Mouse (Mus musculus) embryonic facial prominence, embryonic 13.5 days (tissue): ENCODE data around the gene Mrpl4. TPM values are rescaled to one million over a fixed set of nuclear protein-coding genes. Genes with fewer than 3 reads are reported as not detected.
A peak's percentile ranks its signal among the peaks of the same experiment; 100 is the strongest.
"Not testable (repeated sequence)": the region's sequence is repeated elsewhere in the genome, so short reads cannot be mapped to it uniquely, and the experiment has no call there.

ENCODE experiments used
- ATAC-seq: fragments of 200-750 bp; cut with Nextera tagmentation; 2 replicates; pipeline ENCODE4 v1.8.0; 2017; ENCODE audit warnings: low read depth; ENCODE audit not compliant: insufficient number of reproducible peaks, insufficient read depth, low FRiP score, low TSS enrichment
- H3K27ac ChIP-seq: fragments of 300-500 bp; sonication (generic); 2 replicates; pipeline ENCODE4 v1.5.1; 2015; ENCODE audit warnings: moderate library complexity, mild to moderate bottlenecking, inconsistent platforms
- H3K27me3 ChIP-seq: fragments of 300-500 bp; sonication (generic); 2 replicates; pipeline ENCODE4 v1.6.1; 2015; ENCODE audit warnings: mild to moderate bottlenecking, inconsistent platforms
- H3K36me3 ChIP-seq: fragments of 300-500 bp; sonication (generic); 2 replicates; pipeline ENCODE4 v1.6.1; 2015; ENCODE audit warnings: mild to moderate bottlenecking, inconsistent platforms
- H3K4me1 ChIP-seq: fragments of 300-500 bp; sonication (generic); 2 replicates; pipeline ENCODE4 v1.6.1; 2015; ENCODE audit warnings: inconsistent platforms
- H3K4me2 ChIP-seq: fragments of 300-500 bp; sonication (generic); 2 replicates; pipeline ENCODE4 v1.6.1; 2015; ENCODE audit warnings: moderate library complexity, mild to moderate bottlenecking, inconsistent platforms
- H3K4me3 ChIP-seq: fragments of 300-500 bp; sonication (generic); 2 replicates; pipeline ENCODE4 v1.5.1; 2015; ENCODE audit warnings: mild to moderate bottlenecking, inconsistent platforms
- H3K9ac ChIP-seq: fragments of 300-500 bp; sonication (generic); 2 replicates; pipeline ENCODE4 v1.6.1; 2015; ENCODE audit warnings: mild to moderate bottlenecking, inconsistent platforms
- H3K9me3 ChIP-seq: fragments of 300-500 bp; sonication (generic); 2 replicates; pipeline ENCODE4 v1.6.1; 2016; ENCODE audit warnings: inconsistent platforms
- whole genome bisulfite sequencing: fragments of 180-500 bp; shearing (Covaris S2); methylation state at CpG from one replicate; pipeline ENCODE4 v1.1.7; 2015; ENCODE audit warnings: mixed read lengths; 5-methylcytosine and 5-hydroxymethylcytosine counted together
- polyA plus RNA-seq: library from polyadenylated mRNA; unstranded; fragments of >200 nt; fragmentation: Nextera tagmentation; extraction: Ambion mirVana; gene quantifications from 2 replicates; pipeline ENCODE4 v1.2.1, GENCODE M21; 2015

Gene Mrpl4
- polyA plus RNA-seq, 1 experiment from 2014 or later, result 142 TPM

DNA sequence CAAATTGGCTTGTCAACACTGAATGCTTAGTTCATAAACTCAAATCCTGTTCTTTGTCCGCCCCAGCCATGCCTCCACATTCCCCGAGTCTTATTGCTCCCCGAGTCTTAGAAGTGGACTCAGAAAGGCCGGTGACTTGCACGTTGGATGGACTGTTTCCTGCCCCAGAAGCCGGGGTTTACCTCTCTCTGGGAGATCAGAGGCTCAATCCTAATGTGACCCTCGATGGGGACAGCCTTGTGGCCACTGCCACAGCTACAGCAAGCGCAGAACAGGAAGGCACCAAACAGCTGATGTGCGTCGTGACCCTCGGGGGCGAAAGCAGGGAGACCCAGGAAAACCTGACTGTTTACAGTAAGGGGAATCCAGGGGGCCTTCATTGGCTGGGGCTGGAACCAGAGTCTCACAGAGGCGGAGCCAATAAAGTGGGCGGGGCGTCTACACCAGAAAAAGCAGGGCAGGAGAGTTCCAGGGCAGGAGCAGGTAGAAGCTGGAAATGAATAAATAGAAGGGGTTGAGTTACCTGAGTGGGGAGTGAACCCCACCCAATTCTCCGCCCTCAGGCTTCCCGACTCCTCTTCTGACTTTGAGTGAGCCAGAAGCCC, 32.0 kb downstream of the Mrpl4 start:
- Histone ChIP-seq H3K4me2 (no peak overlapping the region), H3K27me3 (peaks cover 97% of the 10 kb centered on the region), H3K4me1 (peaks cover 64% of the 10 kb centered on the region), H3K9me3 (0 out of 2 replicates have a peak, but pooled peaks cover 7% of the 10 kb centered on the region), H3K9ac (no peak overlapping the region), H3K36me3 (no peaks in the 10 kb centered on the region), H3K27ac (no peak overlapping the region), H3K4me3 (no peak overlapping the region)
- WGBS, result 3% methylated on average over 17 of the region's 17 CpGs
- no peak for ATAC-seq

DNA sequence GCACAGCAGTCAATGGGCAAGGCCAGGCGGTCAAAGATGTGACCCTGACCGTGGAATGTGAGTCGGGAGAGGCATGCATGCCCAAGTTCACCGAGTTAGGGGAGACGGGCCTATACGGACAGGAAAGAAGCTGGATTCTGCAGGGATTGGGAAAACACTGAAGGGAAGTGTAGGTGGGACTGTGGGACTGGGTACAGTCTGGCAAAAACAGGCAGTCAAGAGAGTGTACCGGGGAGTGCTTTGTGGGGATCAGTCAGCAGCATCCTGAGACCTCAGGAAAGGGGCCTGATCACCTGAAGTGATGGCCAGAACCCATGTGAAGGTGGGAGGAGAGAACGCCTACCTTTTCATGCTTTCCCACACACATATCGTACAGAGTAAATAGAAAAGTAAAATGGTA, 33.0 kb downstream of the Mrpl4 start:
- no peaks in the 10 kb centered on the region for H3K36me3 ChIP-seq
- no peak for ATAC-seq
- 0 out of 2 replicates have a peak, but pooled peaks cover 7% of the 10 kb centered on the region for H3K9me3 ChIP-seq
- H3K27me3 ChIP-seq, result peaks cover 97% of the 10 kb centered on the region
- no peak overlapping the region for H3K9ac ChIP-seq
- peak overlapping the region; percentile 7; the same call in 1 of the 2 replicates for H3K4me3 ChIP-seq
- 17% methylated on average over 9 of the region's 9 CpGs for WGBS
- no peak overlapping the region for H3K4me2 ChIP-seq
- no peak overlapping the region for H3K27ac ChIP-seq
- H3K4me1 ChIP-seq, result peaks cover 55% of the 10 kb centered on the region

DNA sequence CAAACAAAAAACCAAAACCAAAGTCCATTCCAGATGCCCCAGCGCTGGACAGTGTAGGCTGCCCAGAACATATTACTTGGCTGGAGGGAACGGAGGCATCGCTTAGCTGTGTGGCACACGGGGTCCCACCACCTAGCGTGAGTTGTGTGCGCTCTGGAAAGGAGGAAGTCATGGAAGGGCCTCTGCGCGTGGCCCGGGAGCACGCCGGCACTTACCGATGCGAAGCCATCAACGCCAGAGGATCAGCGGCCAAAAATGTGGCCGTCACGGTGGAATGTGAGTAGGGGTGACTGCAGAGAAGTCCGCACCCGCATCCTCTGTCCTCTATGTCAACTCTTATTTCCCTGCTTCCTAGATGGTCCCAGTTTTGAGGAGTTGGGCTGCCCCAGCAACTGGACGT, 33.6 kb downstream of the Mrpl4 start:
- H3K27me3 ChIP-seq, result peaks cover 96% of the 10 kb centered on the region
- H3K36me3 ChIP-seq, result no peaks in the 10 kb centered on the region
- H3K4me2 ChIP-seq, result no peak overlapping the region; the same call in 1 of the 2 replicates
- 0 out of 2 replicates have a peak overlapping the region, but pooled peaks have one; percentile 32 for H3K9ac ChIP-seq
- no peak for ATAC-seq
- H3K4me3 ChIP-seq, result peak overlapping the region; percentile 47; the same call in 1 of the 2 replicates
- 9% methylated on average over 20 of the region's 20 CpGs for WGBS
- H3K4me1 ChIP-seq, result peaks cover 49% of the 10 kb centered on the region
- H3K27ac ChIP-seq, result no peak overlapping the region
- H3K9me3 ChIP-seq, result 0 out of 2 replicates have a peak, but pooled peaks cover 7% of the 10 kb centered on the region

GRCm38 (mm10) chr9:21036666-21037065, 34.1 kb downstream of the Mrpl4 start:
- Histone ChIP-seq H3K4me3 (peak overlapping the region; percentile 47), H3K36me3 (no peaks in the 10 kb centered on the region), H3K27me3 (peaks cover 91% of the 10 kb centered on the region), H3K9me3 (0 out of 2 replicates have a peak, but pooled peaks cover 7% of the 10 kb centered on the region), H3K9ac (0 out of 2 replicates have a peak overlapping the region, but pooled peaks have one; percentile 62), H3K27ac (no peak overlapping the region), H3K4me1 (peaks cover 44% of the 10 kb centered on the region), H3K4me2 (peak overlapping the region; percentile 71)
- no peak for ATAC-seq
- 2% methylated on average over 22 of the region's 22 CpGs for WGBS

DNA sequence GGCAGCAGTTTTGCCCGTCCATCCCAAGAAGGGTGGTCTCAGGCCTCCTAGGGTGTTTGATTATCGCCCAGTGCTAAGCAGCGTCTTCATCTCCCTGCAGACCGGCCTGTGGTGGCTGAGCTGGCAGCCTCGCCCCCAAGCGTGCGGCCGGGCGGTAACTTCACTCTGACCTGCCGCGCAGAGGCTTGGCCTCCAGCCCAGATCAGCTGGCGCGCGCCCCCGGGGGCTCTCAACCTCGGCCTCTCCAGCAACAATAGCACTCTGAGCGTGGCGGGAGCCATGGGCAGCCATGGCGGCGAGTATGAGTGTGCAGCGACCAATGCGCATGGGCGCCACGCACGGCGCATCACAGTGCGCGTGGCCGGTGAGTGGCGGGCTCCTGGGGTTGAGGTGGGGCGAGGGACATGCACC, 34.9 kb downstream of the Mrpl4 start:
- Histone ChIP-seq H3K4me1 (peaks cover 36% of the 10 kb centered on the region), H3K9ac (peak overlapping the region; percentile 62)
- ATAC-seq, result no peak

DNA sequence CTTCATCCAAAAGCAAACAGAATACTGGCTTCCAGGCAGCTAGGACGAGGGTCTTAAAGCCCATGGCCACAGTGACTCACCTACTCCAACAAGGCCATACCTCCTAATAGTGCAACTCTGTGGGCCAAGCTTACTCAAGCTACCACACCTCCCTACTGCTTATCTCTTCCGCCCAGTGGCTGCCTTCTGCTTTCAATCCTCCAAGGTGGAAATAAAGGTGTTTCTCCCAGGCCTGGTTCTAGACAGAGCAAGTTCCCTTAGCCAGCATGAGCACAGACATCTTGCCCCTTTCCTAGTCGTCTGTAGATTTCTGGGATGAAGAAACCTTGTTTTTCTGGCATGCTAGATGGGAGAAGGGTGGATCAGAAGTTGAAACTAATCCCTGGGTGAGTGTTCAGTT, 37.2 kb downstream of the Mrpl4 start:
- WGBS, result 74% methylated on average over 3 of the region's 3 CpGs
- Histone ChIP-seq H3K4me2 (no peak overlapping the region), H3K9ac (no peak overlapping the region), H3K27me3 (peaks cover 60% of the 10 kb centered on the region), H3K27ac (no peak overlapping the region), H3K9me3 (0 out of 2 replicates have a peak, but pooled peaks cover 7% of the 10 kb centered on the region), H3K4me3 (no peak overlapping the region), H3K4me1 (peaks cover 21% of the 10 kb centered on the region), H3K36me3 (no peaks in the 10 kb centered on the region)
- no peak for ATAC-seq

More for the DNA sequence above, 34.9 kb downstream of the Mrpl4 start:
- Histone ChIP-seq H3K4me2 (peak overlapping the region; percentile 71), H3K27ac (no peak overlapping the region), H3K36me3 (no peaks in the 10 kb centered on the region), H3K4me3 (peak overlapping the region; percentile 47), H3K27me3 (peaks cover 82% of the 10 kb centered on the region), H3K9me3 (0 out of 2 replicates have a peak, but pooled peaks cover 7% of the 10 kb centered on the region)
- 1% methylated on average over 31 of the region's 31 CpGs for WGBS

- H3K27me3 ChIP-seq, result peaks cover 45% of the 10 kb centered on the region
- H3K4me1 ChIP-seq, result peaks cover 17% of the 10 kb centered on the region
- 29% methylated on average over 4 of the region's 4 CpGs for WGBS
- H3K4me2 ChIP-seq, result no peak overlapping the region
- ATAC-seq, result no peak
- H3K9me3 ChIP-seq, result 0 out of 2 replicates have a peak, but pooled peaks cover 7% of the 10 kb centered on the region
- H3K36me3 ChIP-seq, result no peaks in the 10 kb centered on the region
- H3K27ac ChIP-seq, result no peak overlapping the region
- no peak overlapping the region for H3K9ac ChIP-seq
- no peak overlapping the region for H3K4me3 ChIP-seq
These were observed 38.8 kb downstream of the Mrpl4 start for GRCm38 (mm10) chr9:21041308-21041707.

GRCm38 (mm10) chr9:21043563-21043962, 41.0 kb downstream of the Mrpl4 start:
- Histone ChIP-seq H3K27me3 (peaks cover 23% of the 10 kb centered on the region), H3K4me1 (no peaks in the 10 kb centered on the region), H3K36me3 (no peaks in the 10 kb centered on the region), H3K27ac (no peak overlapping the region), H3K4me3 (no peak overlapping the region), H3K9me3 (0 out of 2 replicates have a peak, but pooled peaks cover 7% of the 10 kb centered on the region), H3K4me2 (no peak overlapping the region), H3K9ac (no peak overlapping the region)
- no peak for ATAC-seq
- WGBS, result 85% methylated on average over 4 of the region's 4 CpGs

DNA sequence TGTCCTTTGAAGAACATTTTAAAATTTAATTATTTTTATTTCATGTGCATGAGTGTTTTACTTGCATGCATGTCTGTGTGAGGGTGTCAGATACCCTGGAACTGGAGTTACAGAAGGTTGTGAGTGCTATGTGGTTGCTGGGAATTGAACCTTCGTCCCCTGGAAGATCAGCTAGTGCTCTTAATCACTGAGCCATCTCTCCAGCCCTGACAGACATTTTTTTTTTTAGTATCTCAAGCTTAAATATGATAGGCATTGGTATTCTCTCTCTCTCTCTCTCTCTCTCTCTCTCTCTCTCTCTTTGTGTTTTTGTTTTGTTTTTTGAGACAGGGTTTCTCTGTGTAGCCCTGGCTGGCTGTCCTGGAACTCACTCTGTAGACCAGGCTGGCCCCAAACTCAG, 42.2 kb downstream of the Mrpl4 start:
- H3K4me2 ChIP-seq, H3K9me3 ChIP-seq, H3K36me3 ChIP-seq, H3K9ac ChIP-seq, H3K4me1 ChIP-seq, H3K27ac ChIP-seq, ATAC-seq, H3K4me3 ChIP-seq: not testable (repeated sequence)
- peaks cover 10% of the 10 kb centered on the region for H3K27me3 ChIP-seq
- WGBS, result 48% methylated on average over 1 of the region's 1 CpGs

GRCm38 (mm10) chr9:21045235-21045634, 42.7 kb downstream of the Mrpl4 start:
- Histone ChIP-seq H3K36me3 (no peaks in the 10 kb centered on the region), H3K4me1 (no peaks in the 10 kb centered on the region), H3K27ac (no peak overlapping the region), H3K4me3 (no peak overlapping the region), H3K9me3 (no peaks in the 10 kb centered on the region), H3K9ac (no peak overlapping the region), H3K4me2 (no peak overlapping the region), H3K27me3 (peaks cover 6% of the 10 kb centered on the region)
- WGBS, result 78% methylated on average over 3 of the region's 3 CpGs
- ATAC-seq, result no peak

GRCm38 (mm10) chr9:21051578-21051977, 49.0 kb downstream of the Mrpl4 start:
- Histone ChIP-seq H3K9ac (no peak overlapping the region), H3K4me2 (no peak overlapping the region), H3K27me3 (no peaks in the 10 kb centered on the region; the same call in 1 of the 2 replicates), H3K9me3 (no peaks in the 10 kb centered on the region), H3K27ac (no peak overlapping the region), H3K4me3 (no peak overlapping the region), H3K36me3 (no peaks in the 10 kb centered on the region), H3K4me1 (no peaks in the 10 kb centered on the region)
- ATAC-seq, result no peak
- 60% methylated on average over 10 of the region's 10 CpGs for WGBS
